Mouse (Mus musculus) spleen, adult 2 months (tissue): ENCODE results near the gene Lhfpl3.

Source experiments
- CTCF ChIP-seq: fragments of 200-500 bp; IDR thresholded peaks from 2 replicates; pipeline ENCODE4 v1.5.1; 2011; ENCODE audit warnings: mild to moderate bottlenecking, inconsistent platforms; ENCODE audit not compliant: insufficient read depth, insufficient read length, insufficient replicate concordance; ENCODE audit errors: extremely low read depth
- POLR2A ChIP-seq: fragments of 200-500 bp; IDR thresholded peaks from 2 replicates; pipeline ENCODE4 v1.6.1; 2011; ENCODE audit warnings: low read depth, low read length, inconsistent platforms

GRCm38 (mm10) chr5:22898593-22898992, 152.7 kb downstream of the Lhfpl3 start:
- TF ChIP-seq POLR2A (no peak), CTCF (no peak)
